Mouse (Mus musculus): Measurements from ENCODE around the gene Olfr731. TPM values are rescaled to one million over a fixed set of nuclear protein-coding genes. Genes with fewer than 3 reads are reported as not detected.

Olfr731 gene
- total RNA-seq (2022): not detected

DNA sequence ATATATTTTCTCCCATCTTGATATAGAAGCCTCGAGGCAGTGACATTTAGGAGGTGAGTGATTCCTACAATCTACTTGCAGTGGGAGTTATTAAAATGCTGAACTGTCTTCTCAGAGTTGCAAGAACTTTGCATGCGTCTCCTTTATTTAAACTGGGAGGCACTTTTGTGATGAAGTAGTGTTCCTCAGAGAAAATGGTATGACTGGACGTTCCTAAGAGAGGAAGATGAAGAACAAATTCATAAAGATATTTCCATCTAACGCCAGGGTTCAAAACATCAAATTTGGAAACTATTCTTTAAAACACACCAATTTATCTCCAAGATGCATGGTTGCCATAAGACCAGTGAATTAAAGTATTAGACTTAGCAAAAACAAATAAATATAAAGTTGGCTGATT lies at the start of gene Olfr731:
Olfr731 (minus strand) TSS at position 101 of the 400 bp plus-strand sequence.
- no peak for DNase-seq (ENCODE audit: low spot score in 2 of 2)

DNA sequence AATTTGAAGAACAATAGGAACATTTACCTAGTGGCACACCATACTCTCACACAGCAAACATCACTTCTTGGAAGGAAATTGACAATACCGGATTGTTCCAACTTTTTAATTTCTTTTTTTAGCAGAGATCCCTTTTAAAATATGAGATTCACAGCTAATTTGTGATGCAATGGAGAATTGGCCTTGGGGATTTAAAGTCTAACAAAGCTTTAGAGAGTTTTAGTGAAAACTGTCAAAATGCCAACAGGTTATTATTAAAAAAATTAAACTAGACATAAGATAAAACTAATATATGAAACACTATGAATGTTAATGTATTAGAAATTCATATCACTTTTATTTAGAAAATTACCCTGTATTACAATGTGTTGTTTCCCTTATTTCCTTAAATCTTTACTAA lies 42.4 kb upstream of the Olfr731 start, which contains the start of gene Olfr732:
Olfr732 (minus strand) TSS at position 101 of the 400 bp plus-strand sequence.
- no peak for DNase-seq (ENCODE audit: low spot score in 2 of 2)

DNA sequence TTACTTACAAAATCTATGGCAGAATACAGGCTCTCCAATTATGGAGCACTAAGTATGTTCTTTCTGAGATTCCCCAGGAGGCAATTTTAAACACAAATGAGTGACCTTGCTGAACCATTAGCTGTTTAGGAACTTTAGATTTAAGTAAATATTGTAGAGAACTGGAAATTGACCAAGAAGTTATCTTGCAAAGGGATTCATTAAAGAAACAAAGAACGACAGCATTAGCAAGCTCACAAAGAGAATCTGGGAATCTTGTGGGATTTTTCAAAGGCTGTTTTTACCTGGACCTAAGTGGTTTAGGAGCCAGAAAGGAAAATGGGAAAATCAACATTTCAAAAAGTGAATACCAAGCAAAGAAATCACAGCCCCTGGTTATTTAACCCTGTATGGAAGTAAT lies 53.6 kb downstream of the Olfr731 start, which contains the start of gene Olfr730:
Olfr730 (minus strand) TSS at position 101 of the 400 bp plus-strand sequence.
- DNase-seq (ENCODE audit: low spot score in 2 of 2): no peak

Other genes with a start within 250 kb of the Olfr731 start
- gene Olfr725, start 201.5 kb downstream of the Olfr731 start, total RNA-seq (2022): not detected
- not detected for gene Olfr726, start 150.9 kb downstream of the Olfr731 start, total RNA-seq (2022)
- not detected for gene Olfr727, start 118.7 kb downstream of the Olfr731 start, total RNA-seq (2022)
- not detected for gene Olfr728, start 99.2 kb downstream of the Olfr731 start, total RNA-seq (2022)
- gene Olfr729, start 89.0 kb downstream of the Olfr731 start, total RNA-seq (2022): not detected
- not detected for gene Olfr730, start 53.7 kb downstream of the Olfr731 start, total RNA-seq (2022)
- not detected for gene Olfr732, start 42.3 kb upstream of the Olfr731 start, total RNA-seq (2022)
- gene Olfr733, start 59.7 kb upstream of the Olfr731 start, total RNA-seq (2022): not detected
- not detected for gene Olfr734, start 84.9 kb upstream of the Olfr731 start, total RNA-seq (2022)
- not detected for gene Olfr735, start 107.0 kb upstream of the Olfr731 start, total RNA-seq (2022)
- under 1 TPM in 1 of 4 experiments, not detected in 3; 0.09 TPM for gene Tlr11, start 116.0 kb upstream of the Olfr731 start, total RNA-seq (2022)
- gene Olfr736, start 139.3 kb upstream of the Olfr731 start, total RNA-seq (2022): not detected
- not detected for gene Olfr738, start 165.7 kb upstream of the Olfr731 start, total RNA-seq (2022)
- gene Olfr739, start 176.8 kb upstream of the Olfr731 start, total RNA-seq (2022): not detected
- gene Olfr740, start 203.7 kb upstream of the Olfr731 start, total RNA-seq (2022): not detected
- not detected for gene Olfr741, start 230.9 kb upstream of the Olfr731 start, total RNA-seq (2022)

Measured in gastrocnemius, adult 8-10 months (tissue).